Mouse (Mus musculus): Measurements from ENCODE around the gene Grip1. TPM values are rescaled to one million over a fixed set of nuclear protein-coding genes. Genes with fewer than 3 reads are reported as not detected.
A peak's percentile ranks its signal among the peaks of the same experiment; 100 is the strongest.

Grip1 gene
- polyA plus RNA-seq (2016; fragmentation: Nextera tagmentation; extraction: Ambion mirVana) = 7.2 and 7.9 TPM in 2 replicates

- Histone ChIP-seq H3K27me3 (ENCODE audit: insufficient read depth, poor library complexity, severe bottlenecking) (peaks cover 12% of the 10 kb centered on the region; the same call in 1 of the 2 replicates), H3K4me3 (peak within 1 kb of the TSS; percentile 92), H3K36me3 (no peaks in the 10 kb centered on the region), H3K4me1 (replicated peaks) (peaks cover 27% of the 10 kb centered on the region), H3K9me3 (no peaks in the 10 kb centered on the region), H3K27ac (peak within 1 kb of the TSS; percentile 97)
- peak; percentile 83 for DNase-seq (ENCODE audit: low spot score)
- WGBS = 1% methylated on average over 74 of the region's 84 CpGs
These were observed at the start of gene Grip1 for GRCm38 (mm10) chr10:119453431-119454105. Grip1 (plus strand) TSS chr10:119453830.

- 95% methylated on average over 9 of the region's 9 CpGs for WGBS
- no peaks in the 10 kb centered on the region for H3K27me3 ChIP-seq (ENCODE audit: insufficient read depth, poor library complexity, severe bottlenecking)
- no peak for DNase-seq (ENCODE audit: low spot score)
- H3K4me1 ChIP-seq (replicated peaks) = 0 out of 2 replicates have a peak, but pooled peaks cover 5% of the 10 kb centered on the region
- no peak overlapping the region for H3K27ac ChIP-seq
- H3K36me3 ChIP-seq = no peaks in the 10 kb centered on the region
- H3K9me3 ChIP-seq = no peaks in the 10 kb centered on the region
- no peak overlapping the region for H3K4me3 ChIP-seq
These were observed 48.5 kb upstream of the Grip1 start for GRCm38 (mm10) chr10:119405103-119405502.

DNA sequence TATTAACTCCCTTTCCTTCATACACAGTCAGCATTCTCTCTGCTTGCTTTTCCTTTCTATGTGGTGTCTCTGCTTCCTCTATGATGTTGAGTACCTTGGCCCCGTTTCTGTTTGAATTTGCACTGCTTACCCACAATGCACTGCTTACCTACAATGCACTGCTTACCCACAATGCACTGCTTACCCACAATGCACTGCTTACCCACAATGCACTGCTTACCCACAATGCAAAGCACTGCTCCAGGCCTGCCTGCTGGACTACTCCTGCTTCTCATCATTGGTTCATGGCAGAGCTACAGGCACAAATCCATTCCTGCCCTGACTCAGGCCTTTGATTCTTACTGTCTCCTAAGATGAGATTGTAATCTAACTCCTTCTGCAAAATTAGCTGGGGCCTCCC is 48.0 kb upstream of the Grip1 start:
- H3K9me3 ChIP-seq = no peaks in the 10 kb centered on the region
- H3K36me3 ChIP-seq = no peaks in the 10 kb centered on the region
- no peak overlapping the region for H3K4me3 ChIP-seq
- no peak for DNase-seq (ENCODE audit: low spot score)
- WGBS = 88% methylated on average over 1 of the region's 1 CpGs
- 0 out of 2 replicates have a peak, but pooled peaks cover 5% of the 10 kb centered on the region for H3K4me1 ChIP-seq (replicated peaks)
- H3K27ac ChIP-seq = no peak overlapping the region
- no peaks in the 10 kb centered on the region for H3K27me3 ChIP-seq (ENCODE audit: insufficient read depth, poor library complexity, severe bottlenecking)

DNA sequence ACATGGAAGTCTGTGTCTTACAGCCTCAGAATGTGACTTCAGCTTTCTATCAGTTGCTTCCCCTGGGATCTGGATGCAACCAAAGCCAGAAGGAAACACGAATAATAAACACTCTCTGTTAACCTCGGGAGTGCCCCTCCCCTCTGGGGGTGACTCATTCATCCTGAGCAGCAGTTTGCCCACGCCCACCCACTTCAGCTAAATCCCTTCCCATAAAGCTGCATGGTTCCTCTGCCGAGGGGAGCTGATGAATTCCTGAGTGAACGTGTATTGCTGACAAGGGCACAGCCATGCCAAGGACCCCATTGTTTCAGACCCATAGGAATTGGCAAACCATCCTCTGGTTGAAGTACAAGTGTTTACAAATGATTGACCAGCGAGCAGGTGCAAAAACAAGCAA is 45.3 kb upstream of the Grip1 start:
- H3K27me3 ChIP-seq (ENCODE audit: insufficient read depth, poor library complexity, severe bottlenecking) = no peaks in the 10 kb centered on the region
- no peak for DNase-seq (ENCODE audit: low spot score)
- 57% methylated on average over 6 of the region's 6 CpGs for WGBS
- no peaks in the 10 kb centered on the region for H3K9me3 ChIP-seq
- H3K36me3 ChIP-seq = no peaks in the 10 kb centered on the region
- no peak overlapping the region for H3K27ac ChIP-seq
- no peak overlapping the region for H3K4me3 ChIP-seq
- 0 out of 2 replicates have a peak, but pooled peaks cover 5% of the 10 kb centered on the region for H3K4me1 ChIP-seq (replicated peaks)

GRCm38 (mm10) chr10:119413238-119413637 is 40.4 kb upstream of the Grip1 start:
- no peaks in the 10 kb centered on the region for H3K27me3 ChIP-seq (ENCODE audit: insufficient read depth, poor library complexity, severe bottlenecking)
- 0 out of 2 replicates have a peak, but pooled peaks cover 4% of the 10 kb centered on the region for H3K4me1 ChIP-seq (replicated peaks)
- H3K9me3 ChIP-seq = no peaks in the 10 kb centered on the region
- H3K4me3 ChIP-seq = no peak overlapping the region
- WGBS = 96% methylated on average over 11 of the region's 11 CpGs
- H3K36me3 ChIP-seq = no peaks in the 10 kb centered on the region
- H3K27ac ChIP-seq = no peak overlapping the region
- DNase-seq (ENCODE audit: low spot score) = no peak

DNA sequence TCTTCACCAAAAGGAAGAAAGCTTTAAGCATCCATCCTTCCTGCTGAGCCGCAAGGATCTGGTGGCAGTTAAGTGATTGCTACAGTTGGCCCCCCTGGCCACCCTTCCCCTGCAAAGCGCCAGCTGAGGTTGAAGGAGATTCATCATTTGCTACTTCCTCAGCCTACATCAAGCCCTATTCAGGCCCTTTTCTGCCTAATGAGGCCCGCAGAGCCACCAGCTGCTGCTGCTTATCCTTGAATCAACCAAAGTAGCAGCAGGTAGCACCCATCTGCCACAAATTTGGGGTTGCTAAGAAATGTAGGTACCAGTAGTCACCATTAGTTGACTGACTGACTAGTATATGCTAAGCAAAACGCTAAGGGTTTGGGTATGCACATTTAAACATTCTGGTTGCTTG is 38.5 kb upstream of the Grip1 start:
- Histone ChIP-seq H3K4me1 (replicated peaks) (no peaks in the 10 kb centered on the region), H3K4me3 (no peak overlapping the region), H3K27me3 (ENCODE audit: insufficient read depth, poor library complexity, severe bottlenecking) (no peaks in the 10 kb centered on the region), H3K27ac (no peak overlapping the region), H3K9me3 (no peaks in the 10 kb centered on the region), H3K36me3 (no peaks in the 10 kb centered on the region)
- 72% methylated on average over 4 of the region's 4 CpGs for WGBS
- DNase-seq (ENCODE audit: low spot score) = no peak

DNA sequence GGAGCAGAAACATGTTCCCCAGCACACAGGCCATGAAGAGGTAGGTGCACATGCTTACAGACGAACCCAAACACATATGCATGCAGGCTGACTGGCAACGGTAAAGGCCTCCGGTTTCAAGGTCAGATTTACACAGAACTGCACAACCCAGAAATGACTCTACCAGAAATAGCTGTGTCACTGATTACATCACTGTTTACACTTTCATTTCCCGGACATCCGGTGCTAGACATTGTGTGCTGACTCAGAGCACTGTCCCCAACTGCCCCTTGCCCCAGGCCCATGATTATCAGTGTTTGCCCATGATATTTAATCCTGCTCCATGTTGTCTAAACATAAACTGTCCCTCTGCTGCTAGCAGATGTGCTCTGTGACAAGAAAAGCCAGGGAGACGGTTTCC is 32.2 kb upstream of the Grip1 start:
- H3K27me3 ChIP-seq (ENCODE audit: insufficient read depth, poor library complexity, severe bottlenecking) = no peaks in the 10 kb centered on the region
- H3K4me3 ChIP-seq = no peak overlapping the region
- H3K9me3 ChIP-seq = no peaks in the 10 kb centered on the region
- no peaks in the 10 kb centered on the region for H3K36me3 ChIP-seq
- H3K4me1 ChIP-seq (replicated peaks) = no peaks in the 10 kb centered on the region
- no peak overlapping the region for H3K27ac ChIP-seq
- DNase-seq (ENCODE audit: low spot score) = no peak
- 83% methylated on average over 6 of the region's 6 CpGs for WGBS

DNA sequence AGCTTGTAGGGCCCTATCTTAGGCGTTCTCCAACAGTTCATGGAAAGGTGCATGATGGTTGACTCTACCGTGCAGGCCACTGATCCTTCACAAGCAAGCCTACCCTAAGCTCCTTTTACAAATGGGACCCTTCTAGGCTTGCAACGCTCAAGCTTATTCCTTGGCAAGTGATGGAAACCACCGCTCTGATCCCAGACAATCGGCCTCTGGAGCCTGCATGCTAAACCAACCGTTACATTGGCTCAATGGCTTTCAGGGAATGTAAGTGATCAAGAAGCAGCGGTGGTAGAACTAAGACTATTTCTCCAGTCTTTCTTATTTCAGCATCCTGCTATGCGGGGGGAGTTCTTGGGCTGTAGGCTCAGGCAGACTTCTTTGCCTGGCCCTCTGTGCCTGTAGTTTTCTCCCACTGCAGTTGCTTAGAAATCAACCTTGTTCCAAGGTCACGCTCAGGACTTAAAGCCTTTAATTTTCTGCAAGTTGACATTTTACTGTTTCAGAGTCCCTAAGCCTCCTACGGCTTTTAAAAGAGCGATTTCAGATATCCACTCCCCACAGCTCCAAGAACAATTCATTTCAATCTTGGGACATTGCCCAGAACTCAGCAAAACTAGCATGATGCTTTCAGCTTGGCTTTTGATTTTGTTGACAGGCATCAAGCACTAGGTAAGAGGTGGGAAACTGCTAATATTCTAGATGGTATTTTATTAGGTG is 29.7 kb upstream of the Grip1 start:
- H3K4me3 ChIP-seq = no peak overlapping the region
- no peaks in the 10 kb centered on the region for H3K4me1 ChIP-seq (replicated peaks)
- 92% methylated on average over 11 of the region's 11 CpGs for WGBS
- H3K27me3 ChIP-seq (ENCODE audit: insufficient read depth, poor library complexity, severe bottlenecking) = no peaks in the 10 kb centered on the region
- DNase-seq (ENCODE audit: low spot score) = no peak
- H3K27ac ChIP-seq = no peak overlapping the region
- H3K9me3 ChIP-seq = no peaks in the 10 kb centered on the region
- H3K36me3 ChIP-seq = no peaks in the 10 kb centered on the region

- H3K4me1 ChIP-seq (replicated peaks) = peaks cover 6% of the 10 kb centered on the region; the same call in 1 of the 2 replicates
- H3K9me3 ChIP-seq = no peaks in the 10 kb centered on the region
- H3K27me3 ChIP-seq (ENCODE audit: insufficient read depth, poor library complexity, severe bottlenecking) = no peaks in the 10 kb centered on the region
- no peak overlapping the region for H3K27ac ChIP-seq
- H3K4me3 ChIP-seq = no peak overlapping the region
- H3K36me3 ChIP-seq = no peaks in the 10 kb centered on the region
- WGBS = 93% methylated on average over 7 of the region's 7 CpGs
- DNase-seq (ENCODE audit: low spot score) = no peak
These were observed 26.0 kb upstream of the Grip1 start for GRCm38 (mm10) chr10:119427653-119428052.

DNA sequence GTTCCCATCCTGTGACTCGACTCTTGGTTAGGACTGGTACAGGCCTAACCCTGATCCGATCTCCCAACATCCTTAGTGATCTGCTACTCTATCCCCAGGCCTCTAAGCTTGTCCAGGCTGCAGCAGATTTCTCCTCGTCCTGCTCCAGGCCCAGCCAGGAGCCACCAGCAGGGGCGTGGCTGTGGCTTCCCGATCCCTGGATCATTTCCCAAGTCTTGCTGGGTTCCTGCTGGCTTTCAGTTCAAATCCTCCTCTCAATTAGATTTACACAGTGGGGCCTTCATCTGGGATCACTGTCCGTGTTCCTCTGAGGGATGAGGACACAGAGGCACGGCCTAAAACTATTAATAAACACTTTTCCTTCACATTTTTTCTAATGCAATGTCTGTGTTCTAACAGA is 25.5 kb upstream of the Grip1 start:
- Histone ChIP-seq H3K4me1 (replicated peaks) (peaks cover 6% of the 10 kb centered on the region; the same call in 1 of the 2 replicates), H3K9me3 (no peaks in the 10 kb centered on the region), H3K27ac (no peak overlapping the region), H3K36me3 (no peaks in the 10 kb centered on the region), H3K27me3 (ENCODE audit: insufficient read depth, poor library complexity, severe bottlenecking) (no peaks in the 10 kb centered on the region), H3K4me3 (no peak overlapping the region)
- DNase-seq (ENCODE audit: low spot score) = no peak
- 71% methylated on average over 7 of the region's 7 CpGs for WGBS

DNA sequence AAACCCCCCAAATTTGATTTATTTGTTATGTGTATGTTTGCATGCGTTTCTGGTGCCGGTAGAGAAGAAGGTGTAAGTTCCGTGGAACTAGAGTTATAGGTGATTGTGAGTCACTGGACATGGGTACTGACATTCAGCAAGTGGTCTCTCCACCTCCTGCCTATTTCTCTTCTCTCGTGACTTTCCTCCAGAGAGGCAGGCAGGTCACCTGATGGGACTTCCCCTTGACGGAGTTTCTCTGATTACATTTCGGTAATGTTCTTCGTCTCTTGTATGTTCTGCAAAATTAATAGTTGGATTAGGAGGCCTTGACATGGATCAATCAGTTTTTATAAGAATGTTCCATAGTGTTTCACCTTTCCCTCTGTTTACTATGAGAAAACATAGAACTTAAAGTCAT is 23.4 kb upstream of the Grip1 start:
- H3K36me3 ChIP-seq = no peaks in the 10 kb centered on the region
- H3K4me1 ChIP-seq (replicated peaks) = peaks cover 6% of the 10 kb centered on the region; the same call in 1 of the 2 replicates
- no peaks in the 10 kb centered on the region for H3K9me3 ChIP-seq
- no peak overlapping the region for H3K27ac ChIP-seq
- 87% methylated on average over 7 of the region's 7 CpGs for WGBS
- no peak for DNase-seq (ENCODE audit: low spot score)
- no peak overlapping the region for H3K4me3 ChIP-seq
- H3K27me3 ChIP-seq (ENCODE audit: insufficient read depth, poor library complexity, severe bottlenecking) = no peaks in the 10 kb centered on the region

GRCm38 (mm10) chr10:119431801-119432200 is 21.8 kb upstream of the Grip1 start:
- Histone ChIP-seq H3K4me1 (replicated peaks) (peaks cover 6% of the 10 kb centered on the region; the same call in 1 of the 2 replicates), H3K27ac (peak overlapping the region; percentile 35; the same call in 1 of the 2 replicates), H3K9me3 (no peaks in the 10 kb centered on the region), H3K4me3 (no peak overlapping the region), H3K27me3 (ENCODE audit: insufficient read depth, poor library complexity, severe bottlenecking) (no peaks in the 10 kb centered on the region), H3K36me3 (no peaks in the 10 kb centered on the region)
- WGBS = 48% methylated on average over 6 of the region's 6 CpGs
- DNase-seq (ENCODE audit: low spot score) = peak; percentile 26

DNA sequence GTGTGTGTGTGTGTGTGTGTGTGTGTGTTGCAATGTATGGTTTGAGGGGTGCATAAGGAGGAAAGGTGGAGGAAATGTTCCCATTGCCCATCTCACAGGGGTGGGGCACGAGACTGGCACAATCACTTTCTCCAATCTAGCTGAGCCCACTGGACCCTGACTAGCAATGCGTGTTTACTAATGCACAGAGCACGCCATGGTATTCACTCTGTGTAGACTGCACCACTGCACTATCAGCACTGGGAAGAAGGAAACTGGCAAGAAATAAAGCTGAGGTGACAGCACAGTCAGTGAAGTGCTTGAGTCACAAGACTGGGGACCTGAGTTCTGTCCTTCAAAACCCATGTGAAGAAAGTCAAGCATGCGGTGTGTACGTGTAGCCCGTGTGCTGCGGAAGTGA is 17.8 kb upstream of the Grip1 start:
- no peaks in the 10 kb centered on the region for H3K9me3 ChIP-seq
- H3K36me3 ChIP-seq = no peaks in the 10 kb centered on the region
- peaks cover 6% of the 10 kb centered on the region; the same call in 1 of the 2 replicates for H3K4me1 ChIP-seq (replicated peaks)
- H3K27ac ChIP-seq = no peak overlapping the region
- no peak for DNase-seq (ENCODE audit: low spot score)
- 92% methylated on average over 7 of the region's 7 CpGs for WGBS
- H3K4me3 ChIP-seq = no peak overlapping the region
- H3K27me3 ChIP-seq (ENCODE audit: insufficient read depth, poor library complexity, severe bottlenecking) = no peaks in the 10 kb centered on the region

Data from hindbrain, embryonic 10.5 days (tissue).